Mouse (Mus musculus): Measurements from ENCODE around the gene Dcst1. TPM values are rescaled to one million over a fixed set of nuclear protein-coding genes. Genes with fewer than 3 reads are reported as not detected.

Gene Dcst1
- polyA plus RNA-seq, 1 experiment from 2014 or later: 0.34 TPM

DNA sequence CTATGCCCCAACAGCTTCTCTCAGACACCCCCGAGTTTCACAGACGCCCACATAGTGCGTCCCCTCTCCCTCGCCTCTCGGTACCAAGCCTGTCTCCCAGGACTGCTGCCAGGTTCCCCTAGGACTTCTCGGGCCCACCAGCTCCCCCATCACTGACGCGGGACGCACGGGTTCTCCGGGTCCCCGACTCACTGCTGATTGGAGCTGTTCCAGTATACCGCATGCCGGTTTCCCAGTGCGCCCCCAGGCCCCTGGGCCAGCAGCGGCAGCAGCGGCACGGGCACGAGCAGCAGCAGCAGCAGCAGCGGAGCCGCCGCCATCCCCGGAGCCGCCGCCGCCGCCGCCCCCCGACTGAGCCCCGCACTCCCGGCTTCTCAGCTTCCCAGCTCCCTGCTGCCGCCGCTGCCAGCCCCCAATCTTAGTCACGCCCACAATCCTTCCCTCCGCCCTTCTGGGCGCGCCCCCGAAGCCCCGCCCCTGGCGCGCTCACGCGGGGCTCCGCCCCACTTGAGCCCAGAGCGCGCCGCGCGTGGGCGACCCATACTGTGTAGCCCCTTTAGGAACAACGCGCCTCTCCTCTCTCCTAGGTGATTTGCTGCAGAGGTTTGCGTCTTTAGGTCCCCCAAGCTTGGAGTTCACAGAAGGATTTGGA is 42.4 kb downstream of the Dcst1 start, which contains the start of gene Efna3:
Efna3 (minus strand) TSS at position 452 of the 652 bp plus-strand sequence.
- no peak within 1 kb of the TSS for H3K27ac ChIP-seq (ENCODE audit: low read depth)
- peak within 1 kb of the TSS; percentile 49 for H3K4me3 ChIP-seq (ENCODE audit: low read depth, low read length)
- peaks cover 32% of the 10 kb centered on the region for H3K27me3 ChIP-seq (replicated peaks; ENCODE audit: control insufficient read depth, insufficient read depth, low read length)
- no peaks in the 10 kb centered on the region for H3K36me3 ChIP-seq (ENCODE audit: control insufficient read depth, insufficient read depth, low read length)
- WGBS: under 1% methylated on average over 53 of the region's 53 CpGs
- peak; percentile 30; the same call in 1 of the 2 replicates for ATAC-seq (replicated peaks; ENCODE audit: low FRiP score, low TSS enrichment, low read depth)
- H3K9ac ChIP-seq (ENCODE audit: low read length): peak within 1 kb of the TSS; percentile 48
- DNase-seq (ENCODE audit: low spot score): peak; percentile 88
- no peaks in the 10 kb centered on the region for H3K9me3 ChIP-seq (ENCODE audit: control insufficient read depth, low read length)
- H3K4me2 ChIP-seq (ENCODE audit: low read length): peak within 1 kb of the TSS; percentile 65
- peaks cover 29% of the 10 kb centered on the region for H3K4me1 ChIP-seq (replicated peaks; ENCODE audit: control insufficient read depth, insufficient read depth, low read length)

DNA sequence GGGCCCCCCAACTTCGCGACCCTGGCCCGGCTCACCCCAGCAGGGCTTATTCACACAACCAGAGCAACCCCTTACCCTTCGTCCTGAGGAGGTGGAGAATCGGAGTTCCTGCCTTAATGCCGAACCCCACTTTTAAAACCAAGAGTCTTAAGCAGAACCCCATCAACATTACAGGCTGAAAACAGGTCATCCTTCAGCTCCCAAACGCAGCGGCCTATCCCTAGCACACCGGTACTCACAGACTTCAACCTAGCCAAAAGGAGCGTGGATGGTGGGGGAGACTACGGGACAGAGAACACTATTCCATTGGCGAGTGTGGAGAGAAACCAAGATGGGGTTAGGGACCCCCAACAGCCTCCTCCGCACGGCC is 42.9 kb downstream of the Dcst1 start:
- ATAC-seq (replicated peaks; ENCODE audit: low FRiP score, low TSS enrichment, low read depth) (no peak), DNase-seq (ENCODE audit: low spot score) (peak; percentile 78)
- Histone ChIP-seq H3K27me3 (replicated peaks; ENCODE audit: control insufficient read depth, insufficient read depth, low read length) (peaks cover 32% of the 10 kb centered on the region), H3K9ac (ENCODE audit: low read length) (peak overlapping the region; percentile 48), H3K27ac (ENCODE audit: low read depth) (no peak overlapping the region), H3K36me3 (ENCODE audit: control insufficient read depth, insufficient read depth, low read length) (no peaks in the 10 kb centered on the region), H3K9me3 (ENCODE audit: control insufficient read depth, low read length) (no peaks in the 10 kb centered on the region), H3K4me3 (ENCODE audit: low read depth, low read length) (peak overlapping the region; percentile 49), H3K4me2 (ENCODE audit: low read length) (peak overlapping the region; percentile 65), H3K4me1 (replicated peaks; ENCODE audit: control insufficient read depth, insufficient read depth, low read length) (peaks cover 33% of the 10 kb centered on the region)
- 1% methylated on average over 12 of the region's 14 CpGs for WGBS

DNA sequence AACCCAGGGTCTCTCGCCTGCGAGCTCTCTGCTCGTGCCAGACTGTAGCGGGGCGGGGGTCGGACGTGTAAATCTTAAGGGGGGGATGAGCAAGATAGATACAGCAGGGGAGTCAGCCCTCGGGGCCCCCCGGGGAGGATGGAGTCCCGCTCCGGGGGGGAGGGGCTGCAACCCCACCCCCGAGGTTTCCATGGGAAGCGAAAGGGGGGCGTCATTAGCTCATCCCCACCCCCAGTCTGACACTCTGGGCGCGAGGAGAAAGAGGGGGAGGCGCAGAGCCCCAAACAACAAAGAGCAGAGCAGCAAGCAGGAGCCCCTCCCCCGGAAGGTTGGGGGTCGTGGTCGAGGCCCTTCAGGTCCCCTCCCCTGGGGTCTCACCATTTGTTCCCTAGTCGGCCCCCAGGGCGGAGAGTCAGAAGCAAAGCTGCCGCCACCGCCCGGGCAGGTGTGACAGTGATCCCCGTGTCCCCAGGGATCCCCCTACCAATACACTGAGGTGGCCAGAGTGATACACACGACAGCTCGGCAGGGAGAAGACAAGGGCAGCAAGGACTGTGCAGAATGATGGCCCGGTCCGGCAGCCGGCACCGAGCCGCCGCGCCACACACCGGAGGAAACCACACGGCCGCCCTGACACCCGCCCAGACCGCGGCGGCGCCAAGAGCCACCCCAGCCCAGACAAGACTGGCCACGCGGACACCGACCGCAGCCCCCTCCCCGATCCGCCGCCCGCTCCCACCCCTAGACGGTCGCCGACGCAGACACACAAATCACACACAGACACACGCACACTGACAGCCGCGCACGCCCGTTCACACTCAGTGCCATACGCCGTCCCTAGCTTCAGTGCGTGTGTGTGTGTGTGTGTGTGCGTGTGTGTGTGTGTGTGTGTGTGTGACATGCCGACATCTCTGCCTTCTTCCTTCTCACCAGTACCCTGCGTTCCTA is 43.6 kb downstream of the Dcst1 start:
- Histone ChIP-seq H3K9ac (ENCODE audit: low read length) (peak overlapping the region; percentile 48), H3K4me3 (ENCODE audit: low read depth, low read length) (peak overlapping the region; percentile 49), H3K4me2 (ENCODE audit: low read length) (peak overlapping the region; percentile 65), H3K4me1 (replicated peaks; ENCODE audit: control insufficient read depth, insufficient read depth, low read length) (peaks cover 38% of the 10 kb centered on the region), H3K27ac (ENCODE audit: low read depth) (peak overlapping the region; percentile 29; the same call in 1 of the 2 replicates), H3K9me3 (ENCODE audit: control insufficient read depth, low read length) (no peaks in the 10 kb centered on the region), H3K36me3 (ENCODE audit: control insufficient read depth, insufficient read depth, low read length) (no peaks in the 10 kb centered on the region), H3K27me3 (replicated peaks; ENCODE audit: control insufficient read depth, insufficient read depth, low read length) (peaks cover 32% of the 10 kb centered on the region)
- ATAC-seq (replicated peaks; ENCODE audit: low FRiP score, low TSS enrichment, low read depth) (peak; percentile 6; the same call in 1 of the 2 replicates), DNase-seq (ENCODE audit: low spot score) (peak; percentile 72)
- under 1% methylated on average over 62 of the region's 66 CpGs for WGBS

DNA sequence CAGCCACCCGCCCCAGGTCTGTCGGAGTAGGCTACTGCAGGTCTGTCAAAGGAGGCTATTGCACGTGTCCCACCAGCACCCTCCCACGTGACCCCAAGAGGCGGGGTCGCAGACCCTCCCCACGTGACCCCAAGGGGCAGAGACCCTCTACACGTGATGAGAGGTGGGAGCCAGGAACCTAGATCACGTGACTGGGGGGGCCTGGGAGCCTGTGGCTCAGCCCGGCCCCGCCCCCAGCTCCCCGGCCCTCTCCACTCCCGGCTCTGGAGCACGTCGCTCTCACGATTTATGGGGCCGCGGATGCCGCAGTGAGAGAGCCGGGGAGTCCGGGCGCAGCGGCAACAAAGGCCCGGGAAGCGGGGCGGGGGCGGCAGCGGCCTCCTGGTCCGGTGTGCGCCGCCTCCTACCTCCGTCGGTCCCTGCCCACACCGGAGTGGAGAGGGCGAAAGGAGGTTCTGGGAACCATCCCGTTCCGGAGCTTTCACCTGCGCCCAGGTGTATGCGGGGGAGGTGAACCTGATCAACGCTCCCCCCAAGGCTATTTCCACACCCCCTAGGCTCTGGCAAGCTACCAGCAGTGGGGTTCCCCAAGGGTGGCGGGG is 44.4 kb downstream of the Dcst1 start:
- H3K4me2 ChIP-seq (ENCODE audit: low read length): peak overlapping the region; percentile 65
- no peaks in the 10 kb centered on the region for H3K9me3 ChIP-seq (ENCODE audit: control insufficient read depth, low read length)
- H3K9ac ChIP-seq (ENCODE audit: low read length): peak overlapping the region; percentile 48
- H3K4me3 ChIP-seq (ENCODE audit: low read depth, low read length): peak overlapping the region; percentile 49
- no peaks in the 10 kb centered on the region for H3K36me3 ChIP-seq (ENCODE audit: control insufficient read depth, insufficient read depth, low read length)
- H3K27me3 ChIP-seq (replicated peaks; ENCODE audit: control insufficient read depth, insufficient read depth, low read length): peaks cover 32% of the 10 kb centered on the region
- DNase-seq (ENCODE audit: low spot score) (peak; percentile 84), ATAC-seq (replicated peaks; ENCODE audit: low FRiP score, low TSS enrichment, low read depth) (no peak; the same call in 1 of the 2 replicates)
- H3K27ac ChIP-seq (ENCODE audit: low read depth): peak overlapping the region; percentile 29; the same call in 1 of the 2 replicates
- H3K4me1 ChIP-seq (replicated peaks; ENCODE audit: control insufficient read depth, insufficient read depth, low read length): peaks cover 45% of the 10 kb centered on the region
- under 1% methylated on average over 41 of the region's 41 CpGs for WGBS

DNA sequence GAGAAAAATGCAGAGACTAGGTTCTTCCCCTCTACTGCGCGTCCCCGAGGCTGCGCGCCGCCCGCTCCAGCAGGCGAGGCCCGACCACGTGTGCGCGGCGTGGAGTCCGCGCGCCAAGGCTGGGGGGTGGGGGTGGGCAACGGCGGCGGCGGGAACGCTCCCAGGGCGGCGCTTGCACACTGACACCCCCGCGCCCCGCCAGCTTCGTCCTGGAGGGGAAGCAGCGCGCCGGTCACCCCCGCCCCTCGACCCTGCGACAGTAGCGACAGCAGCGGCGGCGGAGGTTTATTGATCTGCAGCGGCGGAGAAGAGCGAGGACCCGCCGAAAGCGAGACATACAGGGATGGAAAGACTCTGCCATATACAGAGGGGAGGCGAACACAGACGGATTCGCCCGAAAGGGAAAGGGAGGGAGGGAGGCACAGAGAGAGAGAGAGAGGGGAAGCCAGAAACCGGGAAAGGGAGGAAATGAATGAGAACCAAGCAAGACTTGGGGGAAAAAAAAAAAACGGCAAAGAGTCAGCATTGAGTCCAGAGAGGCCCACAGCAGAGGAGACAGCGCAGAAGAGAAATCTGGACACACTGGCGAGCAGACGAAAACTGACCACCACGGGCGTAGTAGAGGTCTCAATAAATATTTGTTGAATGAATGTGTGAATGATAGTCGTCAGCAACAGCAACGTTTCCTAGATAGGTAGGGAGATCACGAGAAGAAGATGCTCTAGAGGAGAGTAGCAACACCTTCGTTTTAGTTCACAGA is 45.3 kb downstream of the Dcst1 start:
- H3K4me2 ChIP-seq (ENCODE audit: low read length): peak overlapping the region; percentile 65
- peaks cover 53% of the 10 kb centered on the region for H3K4me1 ChIP-seq (replicated peaks; ENCODE audit: control insufficient read depth, insufficient read depth, low read length)
- WGBS: 2% methylated on average over 58 of the region's 58 CpGs
- H3K36me3 ChIP-seq (ENCODE audit: control insufficient read depth, insufficient read depth, low read length): no peaks in the 10 kb centered on the region
- H3K9ac ChIP-seq (ENCODE audit: low read length): peak overlapping the region; percentile 35; the same call in 1 of the 2 replicates
- DNase-seq (ENCODE audit: low spot score): peak; percentile 73
- no peak for ATAC-seq (replicated peaks; ENCODE audit: low FRiP score, low TSS enrichment, low read depth)
- H3K9me3 ChIP-seq (ENCODE audit: control insufficient read depth, low read length): no peaks in the 10 kb centered on the region
- H3K27ac ChIP-seq (ENCODE audit: low read depth): peak overlapping the region; percentile 54; the same call in 1 of the 2 replicates
- H3K4me3 ChIP-seq (ENCODE audit: low read depth, low read length): peak overlapping the region; percentile 49
- peaks cover 32% of the 10 kb centered on the region for H3K27me3 ChIP-seq (replicated peaks; ENCODE audit: control insufficient read depth, insufficient read depth, low read length)

DNA sequence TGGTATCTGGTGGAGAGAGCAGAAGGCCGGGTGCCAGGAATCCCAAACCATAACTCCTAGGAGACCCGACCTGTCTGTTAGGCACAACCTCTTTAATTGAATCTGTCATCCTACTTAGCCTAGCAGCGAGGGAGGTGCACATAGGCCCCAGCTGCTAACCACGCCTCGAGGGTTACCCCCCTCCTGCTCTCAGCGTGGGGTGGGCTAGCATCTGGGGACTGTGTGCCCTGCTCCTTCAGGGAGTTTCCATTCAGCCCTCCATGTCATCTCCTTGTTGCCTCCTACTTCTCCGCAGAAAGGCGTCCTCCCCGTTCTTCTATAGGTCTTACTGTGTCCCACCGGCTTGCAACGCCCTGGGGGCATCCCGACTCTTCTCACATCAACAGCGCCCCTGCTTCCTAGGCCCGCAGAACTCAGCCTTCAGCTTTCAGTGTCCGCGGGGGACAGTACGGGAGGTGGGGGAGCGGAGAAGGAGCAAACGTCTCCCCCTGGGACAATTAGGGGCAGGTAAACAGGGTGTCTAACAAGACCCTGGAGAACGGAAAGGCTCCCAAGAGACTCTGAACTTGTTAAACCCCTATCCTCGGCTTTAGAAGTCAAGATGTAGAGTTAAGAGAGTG is 46.0 kb downstream of the Dcst1 start:
- H3K4me2 ChIP-seq (ENCODE audit: low read length): peak overlapping the region; percentile 65
- peak overlapping the region; percentile 49 for H3K4me3 ChIP-seq (ENCODE audit: low read depth, low read length)
- no peaks in the 10 kb centered on the region for H3K36me3 ChIP-seq (ENCODE audit: control insufficient read depth, insufficient read depth, low read length)
- no peaks in the 10 kb centered on the region for H3K9me3 ChIP-seq (ENCODE audit: control insufficient read depth, low read length)
- peaks cover 32% of the 10 kb centered on the region for H3K27me3 ChIP-seq (replicated peaks; ENCODE audit: control insufficient read depth, insufficient read depth, low read length)
- H3K9ac ChIP-seq (ENCODE audit: low read length): peak overlapping the region; percentile 35; the same call in 1 of the 2 replicates
- WGBS: 23% methylated on average over 21 of the region's 21 CpGs
- peak; percentile 69 for DNase-seq (ENCODE audit: low spot score)
- H3K4me1 ChIP-seq (replicated peaks; ENCODE audit: control insufficient read depth, insufficient read depth, low read length): peaks cover 56% of the 10 kb centered on the region
- no peak for ATAC-seq (replicated peaks; ENCODE audit: low FRiP score, low TSS enrichment, low read depth)
- H3K27ac ChIP-seq (ENCODE audit: low read depth): no peak overlapping the region

DNA sequence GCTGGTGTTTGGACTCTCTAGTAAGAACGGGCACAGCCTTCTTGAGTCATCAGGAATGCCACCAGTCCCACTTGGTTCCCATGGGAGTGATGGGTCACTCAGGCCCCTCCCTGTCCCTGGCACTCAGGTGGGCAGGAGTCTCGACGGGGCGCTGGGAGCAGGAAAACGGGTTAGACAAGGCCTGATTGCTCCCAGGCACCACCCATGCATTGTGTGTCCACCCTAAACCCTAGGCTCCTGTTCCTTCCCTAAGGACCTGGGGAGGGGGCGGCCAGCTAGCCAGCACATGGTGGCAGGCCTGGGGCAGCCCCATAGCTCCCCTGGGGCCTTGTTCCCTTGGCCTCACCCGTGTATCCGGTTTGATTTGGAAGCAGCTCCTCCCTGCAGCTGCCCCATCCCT is 46.7 kb downstream of the Dcst1 start:
- ATAC-seq (replicated peaks; ENCODE audit: low FRiP score, low TSS enrichment, low read depth) (no peak), DNase-seq (ENCODE audit: low spot score) (no peak)
- H3K4me3 ChIP-seq (ENCODE audit: low read depth, low read length): no peak overlapping the region
- H3K36me3 ChIP-seq (ENCODE audit: control insufficient read depth, insufficient read depth, low read length): no peaks in the 10 kb centered on the region
- no peaks in the 10 kb centered on the region for H3K9me3 ChIP-seq (ENCODE audit: control insufficient read depth, low read length)
- no peak overlapping the region for H3K4me2 ChIP-seq (ENCODE audit: low read length)
- H3K27ac ChIP-seq (ENCODE audit: low read depth): no peak overlapping the region
- 69% methylated on average over 8 of the region's 8 CpGs for WGBS
- no peak overlapping the region for H3K9ac ChIP-seq (ENCODE audit: low read length)
- H3K4me1 ChIP-seq (replicated peaks; ENCODE audit: control insufficient read depth, insufficient read depth, low read length): peaks cover 56% of the 10 kb centered on the region
- peaks cover 32% of the 10 kb centered on the region for H3K27me3 ChIP-seq (replicated peaks; ENCODE audit: control insufficient read depth, insufficient read depth, low read length)

Measured in intestine, embryonic 14.5 days (tissue).